Mouse (Mus musculus) hindbrain, embryonic 14.5 days (tissue): ENCODE data around the gene Rufy2. TPM values are rescaled to one million over a fixed set of nuclear protein-coding genes. Genes with fewer than 3 reads are reported as not detected.

Experiments used
- polyA plus RNA-seq: library from polyadenylated mRNA; unstranded; fragments of >200 nt; fragmentation: Nextera tagmentation; extraction: Ambion mirVana; gene quantifications from 2 replicates; pipeline ENCODE4 v1.2.1, GENCODE M21; 2014

The Rufy2 gene
- polyA plus RNA-seq, 1 experiment from 2014 or later = 58.5 TPM

Other genes starting within 250 kb of the Rufy2 start
- 93.0 and 96.0 TPM in 2 replicates for gene Ccar1, start 187.9 kb upstream of the Rufy2 start, polyA plus RNA-seq
- 44.1 and 45.9 TPM in 2 replicates for gene Tet1, start 71.2 kb upstream of the Rufy2 start, polyA plus RNA-seq
- 14.4 and 17.0 TPM in 2 replicates for gene Slc25a16, start 59.6 kb upstream of the Rufy2 start, polyA plus RNA-seq
- gene Dna2, start 33.2 kb upstream of the Rufy2 start, polyA plus RNA-seq = 3.1 and 4.6 TPM in 2 replicates
- 75.0 and 76.8 TPM in 2 replicates for gene Hnrnph3, start 44.0 kb downstream of the Rufy2 start, polyA plus RNA-seq
- gene Pbld2, start 44.1 kb downstream of the Rufy2 start, polyA plus RNA-seq = 0.46 and 0.59 TPM in 2 replicates
- 0.39 and 0.75 TPM in 2 replicates for gene Pbld1, start 79.9 kb downstream of the Rufy2 start, polyA plus RNA-seq
- gene Atoh7, start 119.4 kb downstream of the Rufy2 start, polyA plus RNA-seq = 6.5 and 9.9 TPM in 2 replicates
- 0.37 and 0.68 TPM in 2 replicates for gene Mypn, start 223.7 kb downstream of the Rufy2 start, polyA plus RNA-seq